Mouse (Mus musculus) C2C12 (cell line): ENCODE results near the gene Ywhae.

Source experiments
- CEBPB ChIP-seq: IDR thresholded peaks from one replicate; pipeline ENCODE4 v1.6.1; 2011; ENCODE audit warnings: low read depth, mild to moderate bottlenecking, control low read depth, moderate library complexity
- CTCF ChIP-seq: IDR thresholded peaks from one replicate; pipeline ENCODE4 v1.5.1; 2011; ENCODE audit not compliant: control insufficient read depth, insufficient read depth, insufficient read length
- FOSL1 ChIP-seq: IDR thresholded peaks from one replicate; pipeline ENCODE4 v1.8.0; 2011; ENCODE audit warnings: mild to moderate bottlenecking, low read length; ENCODE audit not compliant: poor library complexity, insufficient read depth, severe bottlenecking
- MAX ChIP-seq: IDR thresholded peaks from one replicate; pipeline ENCODE4 v1.6.1; 2011; ENCODE audit warnings: mild to moderate bottlenecking, control low read depth
- MYOD1 ChIP-seq: IDR thresholded peaks from one replicate; pipeline ENCODE4 v1.6.1; 2011; ENCODE audit warnings: low read depth; ENCODE audit not compliant: control insufficient read depth, insufficient read length
- MYOG ChIP-seq: IDR thresholded peaks from one replicate; pipeline ENCODE4 v1.6.1; 2011; ENCODE audit not compliant: control insufficient read depth, insufficient read length; ENCODE audit errors: extremely low read depth
- USF1 ChIP-seq: IDR thresholded peaks from one replicate; pipeline ENCODE4 v1.6.1; 2011; ENCODE audit warnings: low read depth, mild to moderate bottlenecking, control low read depth, moderate library complexity

GRCm38 (mm10) chr11:75796536-75797246 is 64.0 kb downstream of the Ywhae start:
- TF ChIP-seq CTCF = no peak
- no peak for TF ChIP-seq FOSL1
- no peak for TF ChIP-seq MAX
- no peak for TF ChIP-seq MYOG
- TF ChIP-seq USF1 = no peak
- TF ChIP-seq MYOD1 = no peak
- no peak for TF ChIP-seq CEBPB
